In the genomic region with DNA sequence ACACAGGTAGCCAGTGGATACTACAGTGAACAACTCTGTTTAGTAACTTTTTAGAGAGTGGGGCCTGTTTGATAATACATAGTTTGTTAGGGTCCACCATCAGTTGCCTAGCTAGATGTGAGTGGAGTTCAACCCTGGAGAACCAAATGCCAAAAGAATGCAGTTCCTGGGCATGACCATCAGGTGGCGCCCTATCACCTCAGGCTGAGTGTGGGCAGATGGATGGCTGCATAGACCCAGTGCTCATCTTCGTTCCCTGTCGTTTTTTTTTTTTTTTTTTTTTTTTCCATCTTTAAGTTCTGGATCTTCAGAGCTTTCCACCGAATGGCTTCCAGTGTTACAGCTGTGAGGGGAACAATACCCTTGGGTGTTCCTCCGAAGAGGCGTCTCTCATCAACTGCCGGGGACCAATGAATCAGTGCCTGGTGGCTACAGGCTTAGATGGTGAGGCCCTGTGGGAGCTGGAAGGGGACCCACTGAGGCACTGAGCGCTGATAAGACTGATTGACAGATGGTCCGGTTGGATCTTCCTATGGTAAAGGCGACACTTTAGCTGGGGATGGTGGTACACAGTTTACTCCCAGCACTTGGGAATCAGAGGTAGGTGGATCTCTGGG, we compare ENCODE assay signal across 8 mouse cellular contexts. TPM values are rescaled to one million over a fixed set of nuclear protein-coding genes. Genes with fewer than 3 reads are reported as not detected.
A peak's percentile ranks its signal among the peaks of the same experiment; 100 is the strongest.
DNase-seq lines count a peak whose midpoint lies in the region; ATAC-seq and TF ChIP-seq lines count a peak whose summit lies in the region.
"Had no signal": no experiment of that assay in that cellular context is flagged by ENCODE, and none has a peak within 500 bp of the region (broad histone marks: within the 10 kb centered on the region; RNA-seq: fewer than 3 reads in every experiment).

No protein-coding gene starts in this region.

- no peaks in the 10 kb centered on the region for H3K9me3 ChIP-seq in ES-E14 (ENCODE audit: control insufficient read depth, insufficient read depth, low read depth, low read length)
- H3K9me3 ChIP-seq in embryonic facial prominence, embryonic 15.5 days (replicated peaks), result 0 out of 2 replicates have a peak, but pooled peaks cover 7% of the 10 kb centered on the region
- no peaks in the 10 kb centered on the region for H3K9me3 ChIP-seq in hindbrain, embryonic 16.5 days (ENCODE audit: control insufficient read depth, low read length)

- H3K4me2 ChIP-seq in embryonic facial prominence, embryonic 15.5 days (replicated peaks), result no peak overlapping the region
- no peak overlapping the region for H3K4me2 ChIP-seq in hindbrain, embryonic 16.5 days (ENCODE audit: low read length)

- in situ Hi-C loops in ES-E14 (cut with MboI; ENCODE audit: low sequenced_read_pairs in 2 of 2, unreplicated experiment in 2 of 2), result no loop called here

- peaks cover 14% of the 10 kb centered on the region for H3K36me3 ChIP-seq in ES-E14 (ENCODE audit: control insufficient read depth, insufficient read depth, low read length, poor library complexity, severe bottlenecking)
- H3K36me3 ChIP-seq in embryonic facial prominence, embryonic 15.5 days, result no peaks in the 10 kb centered on the region
- H3K36me3 ChIP-seq in hindbrain, embryonic 16.5 days (ENCODE audit: control insufficient read depth, insufficient read depth, low read length), result no peaks in the 10 kb centered on the region

- H3K27me3 ChIP-seq in embryonic facial prominence, embryonic 15.5 days, result no peaks in the 10 kb centered on the region
- H3K27me3 ChIP-seq in hindbrain, embryonic 16.5 days (replicated peaks; ENCODE audit: control insufficient read depth, insufficient read depth, low read length), result no peaks in the 10 kb centered on the region

- no peak overlapping the region for H3K4me3 ChIP-seq in ES-E14 (ENCODE audit: insufficient read depth in 1 of 2, low read depth in 1 of 2, low read length in 2 of 2, poor library complexity in 1 of 2, severe bottlenecking in 1 of 2)
- H3K4me3 ChIP-seq in embryonic facial prominence, embryonic 15.5 days (replicated peaks), result no peak overlapping the region
- H3K4me3 ChIP-seq in hindbrain, embryonic 16.5 days (ENCODE audit: low read length), result no peak overlapping the region

- H3K9ac ChIP-seq in ES-E14 (ENCODE audit: insufficient read depth, low read depth, low read length, poor library complexity, severe bottlenecking), result no peak overlapping the region
- no peak overlapping the region for H3K9ac ChIP-seq in embryonic facial prominence, embryonic 15.5 days
- H3K9ac ChIP-seq in hindbrain, embryonic 16.5 days (ENCODE audit: low read depth, low read length), result no peak overlapping the region

- ATAC-seq in embryonic facial prominence, embryonic 15.5 days (ENCODE audit: insufficient number of reproducible peaks, low FRiP score, low TSS enrichment, low read depth), result no peak
- 0 out of 2 replicates have a peak, but pooled peaks have one; percentile 16 for ATAC-seq in hindbrain, embryonic 16.5 days

- peaks cover 0 to 4% of the 10 kb centered on the region in 2 experiments; a peak in 1 of 4 replicates for H3K4me1 ChIP-seq in ES-E14 (ENCODE audit: control insufficient read depth in 2 of 2, insufficient read depth in 2 of 2, low read length in 2 of 2, poor library complexity in 1 of 2)
- H3K4me1 ChIP-seq in embryonic facial prominence, embryonic 15.5 days, result peaks cover 10% of the 10 kb centered on the region
- H3K4me1 ChIP-seq in hindbrain, embryonic 16.5 days (ENCODE audit: control insufficient read depth, insufficient read depth, low read depth, low read length), result peaks cover 3% of the 10 kb centered on the region

- 45% methylated on average over 10 of the region's 10 CpGs for WGBS in embryonic facial prominence, embryonic 15.5 days
- 36% methylated on average over 10 of the region's 10 CpGs for WGBS in hindbrain, embryonic 16.5 days

- DNase-seq in ES-E14 (ENCODE audit: low read depth, low spot score), result no peak
- peak; percentile 70 for DNase-seq in adrenal gland, postnatal 25 days
- peak; percentile 68 to 73 for DNase-seq in layer of hippocampus, postnatal 36 days
- DNase-seq in mesoderm, embryonic 11.5 days (ENCODE audit: low read depth, low spot score), result peak; percentile 74
- DNase-seq in right cerebral cortex, postnatal 4 days, result peak; percentile 57

- no peak overlapping the region for H3K27ac ChIP-seq in ES-E14 (ENCODE audit: insufficient read depth, low read depth, low read length, poor library complexity, severe bottlenecking)
- 0 out of 2 replicates have a peak overlapping the region, but pooled peaks have one; percentile 60 for H3K27ac ChIP-seq in embryonic facial prominence, embryonic 15.5 days (replicated peaks)
- no peak overlapping the region for H3K27ac ChIP-seq in hindbrain, embryonic 16.5 days (ENCODE audit: low read depth, low read length)

TF ChIP-seq in ES-E14, 5 proteins besides CTCF, POLR2A, EP300 and RAD21:
- no peak for TF ChIP-seq MAFK (IDR thresholded peaks at IDR 0.05; ENCODE audit: insufficient read depth, low read depth, low read length)
- TF ChIP-seq CHD2 (IDR thresholded peaks at IDR 0.05; ENCODE audit: low read depth, low read length), result no peak
- TF ChIP-seq HCFC1 (IDR thresholded peaks at IDR 0.05; ENCODE audit: borderline replicate concordance, insufficient read depth, low read length), result no peak
- peak; percentile 92 for TF ChIP-seq ZNF384 (IDR thresholded peaks at IDR 0.05; ENCODE audit: low read depth, low read length)
- 0 out of 2 replicates have a peak, but pooled peaks have one; percentile 15 for TF ChIP-seq ZC3H11A (IDR thresholded peaks at IDR 0.05; ENCODE audit: borderline replicate concordance, low read depth, low read length)

RNA-seq across cellular contexts. Expression of a gene that starts 7.8 kb away (rescaled TPM):
- total RNA-seq in ES-E14 (2012; rRNA removed), result 10.8 and 21.4 TPM in 2 replicates
- 2.4 and 3.8 TPM in 2 replicates for total RNA-seq in adrenal gland, postnatal 25 days (2021)
- 7.5 and 8.0 TPM in 2 replicates for polyA plus RNA-seq in embryonic facial prominence, embryonic 15.5 days (2015; fragmentation: Nextera tagmentation; extraction: Ambion mirVana)
- polyA plus RNA-seq in hindbrain, embryonic 16.5 days (2015; fragmentation: Nextera tagmentation; extraction: Ambion mirVana), result 47.0 and 68.0 TPM in 2 replicates
- 100 to 1,000 TPM; 137 to 142 TPM for total RNA-seq in layer of hippocampus, postnatal 36 days (2021)

RNA-seq across cellular contexts. Expression of a gene that starts 11.7 kb away (rescaled TPM):
- 99.5 and 118 TPM in 2 replicates for total RNA-seq in ES-E14 (2012; rRNA removed)
- 5.6 and 7.8 TPM in 2 replicates for total RNA-seq in adrenal gland, postnatal 25 days (2021)
- polyA plus RNA-seq in embryonic facial prominence, embryonic 15.5 days (2015; fragmentation: Nextera tagmentation; extraction: Ambion mirVana), result 8.8 and 12.6 TPM in 2 replicates
- 1.8 and 2.2 TPM in 2 replicates for polyA plus RNA-seq in hindbrain, embryonic 16.5 days (2015; fragmentation: Nextera tagmentation; extraction: Ambion mirVana)
- under 1 TPM in 1 of 2 experiments, not detected in 1; 0.68 TPM for total RNA-seq in layer of hippocampus, postnatal 36 days (2021)

RNA-seq across cellular contexts. Expression of a gene that starts 21.9 kb away (rescaled TPM):
- total RNA-seq in ES-E14 (2012; rRNA removed), result 0.16 TPM in 1 of 2 replicates, not detected in the other
- total RNA-seq in adrenal gland, postnatal 25 days (2021), result not detected in 2 replicates
- 0.21 TPM in 1 of 2 replicates, not detected in the other for polyA plus RNA-seq in embryonic facial prominence, embryonic 15.5 days (2015; fragmentation: Nextera tagmentation; extraction: Ambion mirVana)
- polyA plus RNA-seq in hindbrain, embryonic 16.5 days (2015; fragmentation: Nextera tagmentation; extraction: Ambion mirVana), result not detected in 2 replicates
- not detected for total RNA-seq in layer of hippocampus, postnatal 36 days (2021)

RNA-seq across cellular contexts. Expression of a gene that starts 32.8 kb away (rescaled TPM):
- total RNA-seq in ES-E14 (2012; rRNA removed), result 94.1 and 114 TPM in 2 replicates
- total RNA-seq in adrenal gland, postnatal 25 days (2021), result 6.2 and 7.0 TPM in 2 replicates
- polyA plus RNA-seq in embryonic facial prominence, embryonic 15.5 days (2015; fragmentation: Nextera tagmentation; extraction: Ambion mirVana), result 65.9 and 69.2 TPM in 2 replicates
- 272 and 277 TPM in 2 replicates for polyA plus RNA-seq in hindbrain, embryonic 16.5 days (2015; fragmentation: Nextera tagmentation; extraction: Ambion mirVana)
- total RNA-seq in layer of hippocampus, postnatal 36 days (2021), result 10 to 100 TPM; 36.2 to 42.1 TPM

RNA-seq across cellular contexts. Expression of a gene that starts 38.2 kb away (rescaled TPM):
- 1.2 and 1.6 TPM in 2 replicates for total RNA-seq in ES-E14 (2012; rRNA removed)
- total RNA-seq in adrenal gland, postnatal 25 days (2021), result not detected in 2 replicates
- polyA plus RNA-seq in embryonic facial prominence, embryonic 15.5 days (2015; fragmentation: Nextera tagmentation; extraction: Ambion mirVana), result 0.62 and 0.72 TPM in 2 replicates
- polyA plus RNA-seq in hindbrain, embryonic 16.5 days (2015; fragmentation: Nextera tagmentation; extraction: Ambion mirVana), result 1.0 and 1.1 TPM in 2 replicates
- total RNA-seq in layer of hippocampus, postnatal 36 days (2021), result not detected
- total RNA-seq: gastrocnemius, postnatal 4 days had no signal

Comparison
In these comparisons a context has a peak if more than half of its experiments do, and no peak if none do; other contexts are left out.
1. RNA of a gene that starts 11.7 kb away (total RNA-seq): 99.5 to 118 TPM in ES-E14; 5.6 to 7.8 TPM in adrenal gland, postnatal 25 days and 0.68 TPM in layer of hippocampus, postnatal 36 days; every median in the first group is over 10 times any median in the second.